Mouse (Mus musculus): ENCODE measurements around the gene Gm36028.

- TF ChIP-seq POLR2A (IDR thresholded peaks at IDR 0.05; ENCODE audit: low read depth, low read length) (no peak), CTCF (conservative IDR thresholded peaks at IDR 0.05; ENCODE audit: insufficient read depth, insufficient read length, low read depth, low read length) (no peak)
Measured at GRCm38 (mm10) chr16:37845202-37845925, 15.6 kb downstream of the Gm36028 start.
